Mouse (Mus musculus): ENCODE measurements around the gene Ulk4. TPM values are rescaled to one million over a fixed set of nuclear protein-coding genes. Genes with fewer than 3 reads are reported as not detected.

Ulk4 gene
- polyA plus RNA-seq, 1 experiment from 2014 or later = 115 TPM

- Histone ChIP-seq H3K9ac (no peak overlapping the region), H3K4me1 (replicated peaks) (no peaks in the 10 kb centered on the region), H3K9me3 (no peaks in the 10 kb centered on the region), H3K36me3 (no peaks in the 10 kb centered on the region), H3K4me3 (no peak overlapping the region), H3K4me2 (no peak overlapping the region), H3K27ac (replicated peaks) (no peak overlapping the region), H3K27me3 (no peaks in the 10 kb centered on the region)
- no peak for ATAC-seq (ENCODE audit: low read depth)
- whole genome bisulfite sequencing = 89% methylated on average over 12 of the region's 12 CpGs
Measured at GRCm38 (mm10) chr9:121161818-121162565, 115.0 kb downstream of the Ulk4 start.

GRCm38 (mm10) chr9:121156253-121156831, 120.7 kb downstream of the Ulk4 start:
- H3K9ac ChIP-seq = no peak overlapping the region
- no peak overlapping the region for H3K4me3 ChIP-seq
- no peaks in the 10 kb centered on the region for H3K27me3 ChIP-seq
- 73% methylated on average over 9 of the region's 9 CpGs for WGBS
- no peak overlapping the region for H3K4me2 ChIP-seq
- H3K4me1 ChIP-seq (replicated peaks) = no peaks in the 10 kb centered on the region
- H3K27ac ChIP-seq (replicated peaks) = no peak overlapping the region
- ATAC-seq (ENCODE audit: low read depth) = no peak
- no peaks in the 10 kb centered on the region for H3K36me3 ChIP-seq
- no peaks in the 10 kb centered on the region for H3K9me3 ChIP-seq

GRCm38 (mm10) chr9:121153276-121153675, 123.7 kb downstream of the Ulk4 start:
- Histone ChIP-seq H3K9me3 (no peaks in the 10 kb centered on the region), H3K4me3 (no peak overlapping the region), H3K9ac (no peak overlapping the region), H3K4me1 (replicated peaks) (peaks cover 11% of the 10 kb centered on the region), H3K4me2 (no peak overlapping the region), H3K27ac (replicated peaks) (no peak overlapping the region), H3K27me3 (no peaks in the 10 kb centered on the region), H3K36me3 (no peaks in the 10 kb centered on the region)
- 89% methylated on average over 5 of the region's 5 CpGs for WGBS
- no peak for ATAC-seq (ENCODE audit: low read depth)

DNA sequence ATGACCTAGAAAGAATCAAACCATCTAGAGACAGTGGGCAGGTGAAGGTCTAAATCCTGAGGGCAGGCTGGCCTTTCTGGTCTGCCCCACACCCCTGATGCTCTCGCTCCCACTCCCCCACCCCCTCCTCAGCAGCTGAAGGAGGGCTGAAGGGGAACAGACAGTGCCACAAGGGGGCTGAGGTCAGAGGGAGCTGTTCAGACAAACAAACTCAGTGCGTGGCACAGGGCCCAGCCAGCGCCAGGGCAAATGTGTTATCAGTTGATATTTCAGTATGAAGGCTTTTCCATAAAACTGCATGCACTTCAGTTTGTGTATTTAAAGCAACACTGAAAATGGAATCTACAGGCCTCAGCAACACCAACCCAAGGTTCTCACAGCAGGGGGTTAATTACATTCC, 128.4 kb downstream of the Ulk4 start:
- 0 out of 2 replicates have a peak overlapping the region, but pooled peaks have one; percentile 23 for H3K27ac ChIP-seq (replicated peaks)
- H3K4me3 ChIP-seq = no peak overlapping the region
- H3K4me1 ChIP-seq (replicated peaks) = peaks cover 11% of the 10 kb centered on the region
- peaks cover 3% of the 10 kb centered on the region; the same call in 1 of the 2 replicates for H3K9me3 ChIP-seq
- H3K4me2 ChIP-seq = no peak overlapping the region
- H3K36me3 ChIP-seq = no peaks in the 10 kb centered on the region
- ATAC-seq (ENCODE audit: low read depth) = no peak
- no peaks in the 10 kb centered on the region for H3K27me3 ChIP-seq
- H3K9ac ChIP-seq = no peak overlapping the region
- WGBS = 35% methylated on average over 3 of the region's 3 CpGs

DNA sequence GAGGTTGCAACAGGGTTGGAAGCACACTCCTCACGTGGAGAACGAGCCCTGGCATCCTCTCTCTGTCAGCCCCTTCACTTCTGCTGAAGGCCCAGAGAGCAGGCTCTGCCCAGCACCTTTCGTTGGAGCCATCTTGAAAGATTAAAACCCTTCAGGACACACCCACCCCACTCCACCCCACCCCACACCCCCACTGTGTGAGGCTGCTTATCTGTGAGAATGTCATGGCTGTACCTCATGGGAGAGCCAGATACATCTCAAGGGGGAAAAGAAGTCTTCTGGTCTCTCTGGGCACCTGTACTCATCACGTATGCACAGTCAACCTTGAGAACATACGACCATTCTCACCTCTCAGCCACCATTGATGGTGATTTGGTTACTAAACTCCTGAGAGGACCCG, 133.8 kb downstream of the Ulk4 start:
- H3K9ac ChIP-seq = no peak overlapping the region
- no peak for ATAC-seq (ENCODE audit: low read depth)
- 89% methylated on average over 6 of the region's 6 CpGs for WGBS
- no peaks in the 10 kb centered on the region for H3K36me3 ChIP-seq
- H3K4me3 ChIP-seq = no peak overlapping the region
- no peak overlapping the region for H3K27ac ChIP-seq (replicated peaks)
- H3K4me2 ChIP-seq = no peak overlapping the region
- no peaks in the 10 kb centered on the region for H3K4me1 ChIP-seq (replicated peaks)
- H3K9me3 ChIP-seq = peaks cover 3% of the 10 kb centered on the region; the same call in 1 of the 2 replicates
- H3K27me3 ChIP-seq = no peaks in the 10 kb centered on the region

DNA sequence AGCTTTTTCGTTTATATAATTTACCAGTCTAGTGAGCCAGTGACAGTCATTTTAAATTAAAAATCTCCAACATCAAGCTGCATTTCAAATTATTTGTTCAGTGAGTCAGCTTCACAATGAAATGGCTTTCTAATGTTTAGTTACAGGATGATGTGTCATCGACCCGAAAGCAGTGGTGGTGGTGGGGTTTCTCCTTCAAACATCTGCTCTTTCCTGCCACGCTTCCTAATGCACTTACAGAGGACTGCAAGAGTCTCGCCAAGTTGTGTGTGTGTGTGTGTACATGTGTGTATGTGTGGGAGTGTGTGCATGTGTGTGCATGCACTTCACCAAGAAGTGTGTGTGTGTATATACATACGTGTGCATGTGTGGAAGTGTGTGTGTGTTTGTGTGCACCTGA, 144.4 kb downstream of the Ulk4 start:
- H3K4me2 ChIP-seq = no peak overlapping the region
- no peak overlapping the region for H3K4me3 ChIP-seq
- H3K27ac ChIP-seq (replicated peaks) = no peak overlapping the region
- WGBS = 82% methylated on average over 6 of the region's 6 CpGs
- no peaks in the 10 kb centered on the region for H3K36me3 ChIP-seq
- H3K27me3 ChIP-seq = no peaks in the 10 kb centered on the region
- ATAC-seq (ENCODE audit: low read depth) = no peak
- H3K9me3 ChIP-seq = no peaks in the 10 kb centered on the region
- no peaks in the 10 kb centered on the region for H3K4me1 ChIP-seq (replicated peaks)
- no peak overlapping the region for H3K9ac ChIP-seq

- Histone ChIP-seq H3K4me2 (no peak overlapping the region), H3K4me3 (no peak overlapping the region), H3K36me3 (no peaks in the 10 kb centered on the region), H3K27ac (replicated peaks) (no peak overlapping the region), H3K9me3 (no peaks in the 10 kb centered on the region), H3K4me1 (replicated peaks) (no peaks in the 10 kb centered on the region; the same call in 1 of the 2 replicates), H3K9ac (no peak overlapping the region), H3K27me3 (no peaks in the 10 kb centered on the region)
- no peak for ATAC-seq (ENCODE audit: low read depth)
- 80% methylated on average over 2 of the region's 2 CpGs for WGBS
Measured at GRCm38 (mm10) chr9:121129533-121129932, 147.5 kb downstream of the Ulk4 start.

DNA sequence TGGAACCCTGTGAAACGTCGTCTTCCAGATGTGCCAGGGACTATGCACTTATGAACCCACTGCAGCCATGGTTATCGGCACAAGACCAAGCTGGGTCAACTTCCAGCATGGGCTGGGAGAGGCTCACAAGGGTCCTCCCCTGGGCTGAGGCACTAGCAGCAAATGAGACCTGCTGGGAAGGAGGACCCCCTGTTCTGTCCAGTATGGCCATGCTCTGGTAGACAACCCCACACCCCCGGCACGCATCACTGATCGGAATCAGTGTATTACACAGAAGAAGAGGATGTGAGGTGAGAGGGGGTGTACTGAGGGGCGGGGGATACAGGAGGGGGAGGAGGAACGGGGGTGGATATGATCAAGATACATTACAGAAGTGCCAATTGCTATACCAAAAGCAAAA, 148.1 kb downstream of the Ulk4 start:
- 90% methylated on average over 8 of the region's 8 CpGs for WGBS
- Histone ChIP-seq H3K27me3 (no peaks in the 10 kb centered on the region), H3K36me3 (no peaks in the 10 kb centered on the region), H3K9me3 (peaks cover 3% of the 10 kb centered on the region; the same call in 1 of the 2 replicates), H3K4me1 (replicated peaks) (no peaks in the 10 kb centered on the region; the same call in 1 of the 2 replicates), H3K4me2 (no peak overlapping the region), H3K4me3 (no peak overlapping the region), H3K27ac (replicated peaks) (no peak overlapping the region), H3K9ac (no peak overlapping the region)
- no peak for ATAC-seq (ENCODE audit: low read depth)

DNA sequence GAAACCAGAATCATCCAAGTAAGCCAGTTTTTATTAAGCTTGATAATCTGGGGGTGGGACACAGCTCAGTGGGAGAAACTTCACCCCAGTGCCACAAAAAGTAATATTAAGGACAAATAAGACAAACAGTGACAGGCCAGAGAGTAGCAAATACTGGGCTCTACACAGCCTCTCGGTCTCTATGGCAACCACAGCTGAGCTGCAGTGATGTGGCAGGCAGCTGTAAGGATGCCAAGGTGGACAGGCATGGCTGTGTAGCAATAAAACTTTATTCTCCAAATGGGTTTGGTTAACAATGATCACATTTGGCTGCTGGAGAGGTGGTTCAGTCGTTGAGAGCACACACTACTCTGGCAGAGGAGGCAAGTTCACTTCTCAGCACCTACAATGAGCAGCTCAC, 150.0 kb downstream of the Ulk4 start:
- H3K27ac ChIP-seq (replicated peaks) = 0 out of 2 replicates have a peak overlapping the region, but pooled peaks have one; percentile 13
- WGBS = 42% methylated on average over 2 of the region's 2 CpGs
- peak; percentile 86 for ATAC-seq (ENCODE audit: low read depth)
- peaks cover 5% of the 10 kb centered on the region; the same call in 1 of the 2 replicates for H3K9me3 ChIP-seq
- no peak overlapping the region for H3K4me3 ChIP-seq
- H3K36me3 ChIP-seq = no peaks in the 10 kb centered on the region
- H3K4me1 ChIP-seq (replicated peaks) = no peaks in the 10 kb centered on the region; the same call in 1 of the 2 replicates
- no peaks in the 10 kb centered on the region for H3K27me3 ChIP-seq
- H3K4me2 ChIP-seq = no peak overlapping the region
- H3K9ac ChIP-seq = no peak overlapping the region

GRCm38 (mm10) chr9:121124705-121125104, 152.3 kb downstream of the Ulk4 start:
- 85% methylated on average over 8 of the region's 8 CpGs for WGBS
- Histone ChIP-seq H3K27me3 (no peaks in the 10 kb centered on the region), H3K4me1 (replicated peaks) (no peaks in the 10 kb centered on the region; the same call in 1 of the 2 replicates), H3K4me2 (no peak overlapping the region), H3K9ac (no peak overlapping the region), H3K4me3 (no peak overlapping the region), H3K9me3 (peaks cover 5% of the 10 kb centered on the region; the same call in 1 of the 2 replicates), H3K27ac (replicated peaks) (no peak overlapping the region), H3K36me3 (no peaks in the 10 kb centered on the region)
- no peak for ATAC-seq (ENCODE audit: low read depth)

DNA sequence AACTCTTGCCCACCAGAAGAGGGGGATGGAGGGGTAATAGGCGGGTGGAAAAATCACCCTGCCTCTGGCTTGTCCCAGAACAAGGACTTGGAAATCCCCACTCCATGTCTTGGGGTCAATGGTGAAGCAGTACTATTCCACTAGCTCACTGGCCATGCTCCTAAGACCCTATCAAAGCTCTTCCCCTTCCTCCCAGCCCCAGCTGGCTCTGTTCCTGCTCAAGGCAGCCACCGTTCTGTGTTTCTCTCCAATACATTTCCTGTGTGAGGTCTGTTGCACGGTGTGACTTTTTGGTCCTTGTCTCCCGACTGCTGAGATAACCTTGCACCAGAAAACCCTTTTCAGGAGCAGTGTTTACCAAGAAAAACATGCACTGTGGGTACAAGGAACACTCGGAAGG, 155.0 kb downstream of the Ulk4 start:
- no peak overlapping the region for H3K9ac ChIP-seq
- 74% methylated on average over 5 of the region's 5 CpGs for WGBS
- no peak for ATAC-seq (ENCODE audit: low read depth)
- H3K4me2 ChIP-seq = no peak overlapping the region
- peaks cover 5% of the 10 kb centered on the region; the same call in 1 of the 2 replicates for H3K9me3 ChIP-seq
- no peaks in the 10 kb centered on the region for H3K27me3 ChIP-seq
- H3K4me3 ChIP-seq = no peak overlapping the region
- no peak overlapping the region for H3K27ac ChIP-seq (replicated peaks)
- no peaks in the 10 kb centered on the region; the same call in 1 of the 2 replicates for H3K4me1 ChIP-seq (replicated peaks)
- no peaks in the 10 kb centered on the region for H3K36me3 ChIP-seq

- H3K4me2 ChIP-seq = no peak overlapping the region
- no peaks in the 10 kb centered on the region for H3K27me3 ChIP-seq
- no peak overlapping the region for H3K4me3 ChIP-seq
- H3K27ac ChIP-seq (replicated peaks) = no peak overlapping the region
- no peak overlapping the region for H3K9ac ChIP-seq
- no peaks in the 10 kb centered on the region for H3K9me3 ChIP-seq
- WGBS = 80% methylated on average over 4 of the region's 4 CpGs
- H3K4me1 ChIP-seq (replicated peaks) = 0 out of 2 replicates have a peak, but pooled peaks cover 9% of the 10 kb centered on the region
- no peaks in the 10 kb centered on the region for H3K36me3 ChIP-seq
- ATAC-seq (ENCODE audit: low read depth) = no peak
Measured at GRCm38 (mm10) chr9:121117936-121118335, 159.1 kb downstream of the Ulk4 start.

All from neural tube, embryonic 13.5 days (tissue).